20 mouse cellular contexts compared by ENCODE assay signal in genomic region chr2:137169176-137169575, GRCm38 (mm10). TPM values are rescaled to one million over a fixed set of nuclear protein-coding genes. Genes with fewer than 3 reads are reported as not detected.
DNase-seq lines count a peak whose midpoint lies in the region; ATAC-seq and TF ChIP-seq lines count a peak whose summit lies in the region.
"Had no signal": no experiment of that assay in that cellular context is flagged by ENCODE, and none has a peak within 500 bp of the region (broad histone marks: within the 10 kb centered on the region; RNA-seq: fewer than 3 reads in every experiment).

No protein-coding gene starts in this region.

- H3K4me2 ChIP-seq in liver, postnatal 0 days (ENCODE audit: low read depth, low read length), result no peak overlapping the region
- H3K4me2 ChIP-seq in liver, embryonic 11.5 days, result no peak overlapping the region
- no peak overlapping the region for H3K4me2 ChIP-seq in intestine, embryonic 15.5 days (replicated peaks)
- no peak overlapping the region for H3K4me2 ChIP-seq in intestine, embryonic 16.5 days (ENCODE audit: low read depth, low read length)
- H3K4me2 ChIP-seq in stomach, postnatal 0 days (replicated peaks; ENCODE audit: low read depth), result no peak overlapping the region
- H3K4me2 ChIP-seq: embryonic facial prominence, embryonic 12.5 days; forebrain, embryonic 13.5 days; forebrain, embryonic 15.5 days had no signal

- 0 out of 2 replicates have a peak, but pooled peaks have one; percentile 27 for TF ChIP-seq EP300 in liver, postnatal 0 days (IDR thresholded peaks at IDR 0.05; ENCODE audit: low read depth)
- no peak for TF ChIP-seq EP300 in stomach, postnatal 0 days (optimal IDR thresholded peaks at IDR 0.05)

- intact Hi-C loops in left cerebral cortex, postnatal 4 days (cut with DNase I), result no loop called here

- no peaks in the 10 kb centered on the region for H3K9me3 ChIP-seq in liver, postnatal 0 days (ENCODE audit: low read length)
- no peaks in the 10 kb centered on the region for H3K9me3 ChIP-seq in liver, embryonic 11.5 days (ENCODE audit: control insufficient read depth, low read length)
- H3K9me3 ChIP-seq in intestine, embryonic 15.5 days, result no peaks in the 10 kb centered on the region
- no peaks in the 10 kb centered on the region for H3K9me3 ChIP-seq in intestine, embryonic 16.5 days (ENCODE audit: control insufficient read depth, low read length)
- H3K9me3 ChIP-seq in stomach, postnatal 0 days (ENCODE audit: control insufficient read depth, low read length), result no peaks in the 10 kb centered on the region
- H3K9me3 ChIP-seq: embryonic facial prominence, embryonic 10.5 days; embryonic facial prominence, embryonic 12.5 days; forebrain, embryonic 13.5 days; forebrain, embryonic 15.5 days had no signal

- H3K4me3 ChIP-seq in liver, postnatal 0 days (ENCODE audit: low read depth, low read length), result no peak overlapping the region
- no peak overlapping the region for H3K4me3 ChIP-seq in liver, embryonic 11.5 days (ENCODE audit: low read depth, low read length)
- no peak overlapping the region for H3K4me3 ChIP-seq in intestine, embryonic 15.5 days (replicated peaks)
- no peak overlapping the region for H3K4me3 ChIP-seq in intestine, embryonic 16.5 days (ENCODE audit: low read length)
- no peak overlapping the region for H3K4me3 ChIP-seq in stomach, postnatal 0 days (ENCODE audit: low read depth, low read length)
- H3K4me3 ChIP-seq: embryonic facial prominence, embryonic 10.5 days; embryonic facial prominence, embryonic 12.5 days; forebrain, embryonic 13.5 days; forebrain, embryonic 15.5 days had no signal

- H3K4me1 ChIP-seq in liver, postnatal 0 days (ENCODE audit: insufficient read depth), result no peaks in the 10 kb centered on the region
- H3K4me1 ChIP-seq in liver, embryonic 11.5 days (replicated peaks; ENCODE audit: control insufficient read depth, insufficient read depth, low read length), result no peaks in the 10 kb centered on the region
- H3K4me1 ChIP-seq in intestine, embryonic 15.5 days (replicated peaks), result no peaks in the 10 kb centered on the region
- 0 out of 2 replicates have a peak, but pooled peaks cover 4% of the 10 kb centered on the region for H3K4me1 ChIP-seq in intestine, embryonic 16.5 days (ENCODE audit: control insufficient read depth, insufficient read depth, low read length)
- H3K4me1 ChIP-seq in stomach, postnatal 0 days (replicated peaks; ENCODE audit: control insufficient read depth, insufficient read depth), result no peaks in the 10 kb centered on the region
- H3K4me1 ChIP-seq: forebrain, embryonic 13.5 days; forebrain, embryonic 15.5 days had no signal

- ATAC-seq in liver, postnatal 0 days, result no peak
- ATAC-seq in liver, embryonic 11.5 days (replicated peaks; ENCODE audit: low FRiP score), result no peak
- peak; percentile 75 for ATAC-seq in intestine, embryonic 15.5 days
- ATAC-seq in intestine, embryonic 16.5 days, result peak; percentile 74; the same call in 1 of the 2 replicates
- peak; percentile 70 for ATAC-seq in stomach, postnatal 0 days (ENCODE audit: low FRiP score, low TSS enrichment)
- ATAC-seq: forebrain, embryonic 13.5 days had no signal

- 73% methylated on average over 1 of the region's 1 CpGs for WGBS in liver, postnatal 0 days (ENCODE audit: insufficient replicate concordance)
- WGBS in liver, embryonic 11.5 days, result 65% methylated on average over 1 of the region's 1 CpGs
- WGBS in intestine, embryonic 15.5 days, result 85% methylated on average over 1 of the region's 1 CpGs
- 71% methylated on average over 1 of the region's 1 CpGs for WGBS in intestine, embryonic 16.5 days
- 74% methylated on average over 1 of the region's 1 CpGs for WGBS in stomach, postnatal 0 days

- no peak overlapping the region for H3K9ac ChIP-seq in liver, postnatal 0 days (replicated peaks)
- H3K9ac ChIP-seq in liver, embryonic 11.5 days (ENCODE audit: low read depth, low read length), result no peak overlapping the region
- H3K9ac ChIP-seq in intestine, embryonic 15.5 days, result no peak overlapping the region
- no peak overlapping the region for H3K9ac ChIP-seq in intestine, embryonic 16.5 days (ENCODE audit: low read depth, low read length)
- H3K9ac ChIP-seq in stomach, postnatal 0 days (ENCODE audit: low read length), result no peak overlapping the region
- H3K9ac ChIP-seq: embryonic facial prominence, embryonic 12.5 days; forebrain, embryonic 13.5 days; forebrain, embryonic 15.5 days had no signal

- H3K27ac ChIP-seq in liver, postnatal 0 days (ENCODE audit: low read depth), result no peak overlapping the region
- H3K27ac ChIP-seq in liver, embryonic 11.5 days (ENCODE audit: low read depth, low read length), result no peak overlapping the region
- H3K27ac ChIP-seq in intestine, embryonic 15.5 days, result no peak overlapping the region
- H3K27ac ChIP-seq in intestine, embryonic 16.5 days (ENCODE audit: low read length), result no peak overlapping the region
- H3K27ac ChIP-seq in stomach, postnatal 0 days (replicated peaks), result no peak overlapping the region
- H3K27ac ChIP-seq: embryonic facial prominence, embryonic 10.5 days; embryonic facial prominence, embryonic 12.5 days; forebrain, embryonic 13.5 days; forebrain, embryonic 15.5 days had no signal

- no peak for DNase-seq in liver, postnatal 0 days
- DNase-seq in liver, embryonic 11.5 days (ENCODE audit: low spot score), result no peak
- no peak for DNase-seq in stomach, postnatal 0 days (ENCODE audit: low spot score)
- DNase-seq in left cerebral cortex, postnatal 4 days, result no peak
- no peak for DNase-seq in layer of hippocampus, postnatal 25 days (ENCODE audit: extremely low spot score in 1 of 2, low spot score in 1 of 2)
- DNase-seq: adrenal gland, adult 2 months; adrenal gland, postnatal 10 days; adrenal gland, postnatal 25 days; cerebellum, adult 11-12 months; cerebellum, adult 2 months; cerebellum, adult 9-10 months; cerebellum, postnatal 10 days; cerebellum, postnatal 25 days had no signal

- H3K27me3 ChIP-seq in liver, postnatal 0 days (ENCODE audit: insufficient read depth, low read length), result no peaks in the 10 kb centered on the region
- H3K27me3 ChIP-seq in liver, embryonic 11.5 days (replicated peaks; ENCODE audit: control insufficient read depth, insufficient read depth, low read length), result no peaks in the 10 kb centered on the region
- no peaks in the 10 kb centered on the region for H3K27me3 ChIP-seq in intestine, embryonic 15.5 days (replicated peaks)
- H3K27me3 ChIP-seq in intestine, embryonic 16.5 days (replicated peaks; ENCODE audit: control insufficient read depth, insufficient read depth, low read length), result no peaks in the 10 kb centered on the region
- no peaks in the 10 kb centered on the region for H3K27me3 ChIP-seq in stomach, postnatal 0 days (ENCODE audit: control insufficient read depth, insufficient read depth, low read length)
- H3K27me3 ChIP-seq: embryonic facial prominence, embryonic 12.5 days; forebrain, embryonic 13.5 days; forebrain, embryonic 15.5 days had no signal

- TF ChIP-seq CTCF in liver, postnatal 0 days (IDR thresholded peaks at IDR 0.05; ENCODE audit: low read depth), result no peak
- no peak for TF ChIP-seq CTCF in stomach, postnatal 0 days (IDR thresholded peaks at IDR 0.05; ENCODE audit: low read depth)

- H3K36me3 ChIP-seq in liver, postnatal 0 days (replicated peaks; ENCODE audit: insufficient read depth, low read length), result no peaks in the 10 kb centered on the region
- H3K36me3 ChIP-seq in liver, embryonic 11.5 days (ENCODE audit: control insufficient read depth, insufficient read depth, low read length), result no peaks in the 10 kb centered on the region
- no peaks in the 10 kb centered on the region for H3K36me3 ChIP-seq in intestine, embryonic 15.5 days
- H3K36me3 ChIP-seq in intestine, embryonic 16.5 days (ENCODE audit: control insufficient read depth, insufficient read depth, low read length), result no peaks in the 10 kb centered on the region
- H3K36me3 ChIP-seq in stomach, postnatal 0 days (ENCODE audit: control insufficient read depth, insufficient read depth, low read length), result no peaks in the 10 kb centered on the region
- H3K36me3 ChIP-seq: embryonic facial prominence, embryonic 10.5 days; embryonic facial prominence, embryonic 12.5 days; forebrain, embryonic 15.5 days had no signal

RNA-seq across cellular contexts. Expression of gene Jag1, which starts 52.7 kb away (rescaled TPM):
- 1.1 and 1.4 TPM in 2 replicates for polyA plus RNA-seq in liver, postnatal 0 days (2015; fragmentation: Nextera tagmentation; extraction: Ambion mirVana)
- polyA plus RNA-seq in liver, embryonic 11.5 days (2014; fragmentation: Nextera tagmentation; extraction: Ambion mirVana), result 4.6 and 4.7 TPM in 2 replicates
- polyA plus RNA-seq in intestine, embryonic 15.5 days (2015; fragmentation: Nextera tagmentation; extraction: Ambion mirVana), result 15.8 and 18.3 TPM in 2 replicates
- 5.1 and 8.9 TPM in 2 replicates for polyA plus RNA-seq in intestine, embryonic 16.5 days (2015; fragmentation: Nextera tagmentation; extraction: Ambion mirVana)
- polyA plus RNA-seq in stomach, postnatal 0 days (2015; fragmentation: Nextera tagmentation; extraction: Ambion mirVana), result 8.2 and 8.8 TPM in 2 replicates
- 1 to 10 TPM; 9.5 to 9.6 TPM for total RNA-seq in left cerebral cortex, postnatal 4 days (2021)
- total RNA-seq in layer of hippocampus, postnatal 25 days (2021), result 10 to 100 TPM in 1 of 2 experiments, 1 to 10 TPM in 1; 8.3 to 11.3 TPM
- total RNA-seq: MEL had no signal

Comparison
In these comparisons a context has a peak if more than half of its experiments do, and no peak if none do; other contexts are left out.
1. ATAC-seq: peak in intestine, embryonic 15.5 days (single experiment), intestine, embryonic 16.5 days (single experiment) and stomach, postnatal 0 days (single experiment); none in liver, postnatal 0 days (single experiment) and liver, embryonic 11.5 days (single experiment).